Mouse (Mus musculus) heart, postnatal 25 days (tissue): ENCODE data around the gene Tardbp. TPM values are rescaled to one million over a fixed set of nuclear protein-coding genes. Genes with fewer than 3 reads are reported as not detected.

ENCODE experiments used
- DNase-seq: peaks from one replicate; pipeline ENCODE4 v3.0.0; 2022; ENCODE audit warnings: low spot score
- intact Hi-C: fragments of 180-260 bp; cut with DNase I; formaldehyde crosslinking; loops from one replicate; pipeline ENCODE4 v1.15.1; 2025
- total RNA-seq, 2 experiments: library from RNA; stranded (reverse); gene quantifications; 2 replicates each; pipeline ENCODE4 v1.2.3; 2021

Gene Tardbp
- total RNA-seq, 2 experiments from 2014 or later = 123 to 135 TPM

DNA sequence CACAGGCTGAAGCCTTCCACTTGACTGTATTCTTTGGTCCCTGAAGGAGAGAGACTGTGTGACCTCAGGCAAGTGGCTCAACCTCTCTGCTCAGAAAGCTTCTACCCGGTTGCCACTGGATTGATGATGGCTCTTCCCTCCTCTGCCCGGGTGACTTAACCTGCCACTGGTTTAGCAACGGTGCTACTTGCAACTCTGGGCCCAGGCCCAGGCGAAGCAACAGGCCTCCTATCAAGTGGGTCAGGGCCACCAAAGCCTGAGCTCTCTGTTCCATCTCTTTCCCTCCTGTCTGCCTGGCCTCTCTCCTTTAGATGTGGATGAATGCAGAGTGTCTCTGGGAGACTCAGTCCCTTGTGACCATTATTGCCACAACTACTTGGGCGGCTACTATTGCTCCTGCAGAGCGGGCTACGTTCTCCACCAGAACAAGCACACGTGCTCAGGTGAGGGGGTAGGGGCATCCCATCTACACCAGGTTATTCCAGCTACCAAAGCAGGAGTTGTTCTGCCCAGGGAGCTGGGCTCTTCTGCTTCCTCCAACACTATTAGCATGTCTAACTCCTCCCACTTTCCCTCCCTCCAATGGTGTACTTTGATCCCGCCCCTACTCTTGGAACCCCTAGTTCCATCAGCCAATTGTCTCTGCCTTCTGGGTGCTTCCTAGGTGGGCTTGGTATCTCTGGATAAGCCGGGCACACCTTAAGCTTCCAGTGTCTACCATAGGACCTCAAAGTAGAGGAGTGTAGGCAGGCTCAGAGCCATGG, 23.3 kb downstream of the Tardbp start:
- intact Hi-C loops = no loop called here
- no peak for DNase-seq

GRCm38 (mm10) chr4:148602357-148603120, 24.3 kb downstream of the Tardbp start, which contains the start of gene Masp2:
Gene Masp2, plus strand, starts transcription at chr4:148602554.
- intact Hi-C loops = no loop called here
- DNase-seq = no peak

- DNase-seq = no peak
Measured at GRCm38 (mm10) chr4:148601871-148602270, 24.9 kb downstream of the Tardbp start.

DNA sequence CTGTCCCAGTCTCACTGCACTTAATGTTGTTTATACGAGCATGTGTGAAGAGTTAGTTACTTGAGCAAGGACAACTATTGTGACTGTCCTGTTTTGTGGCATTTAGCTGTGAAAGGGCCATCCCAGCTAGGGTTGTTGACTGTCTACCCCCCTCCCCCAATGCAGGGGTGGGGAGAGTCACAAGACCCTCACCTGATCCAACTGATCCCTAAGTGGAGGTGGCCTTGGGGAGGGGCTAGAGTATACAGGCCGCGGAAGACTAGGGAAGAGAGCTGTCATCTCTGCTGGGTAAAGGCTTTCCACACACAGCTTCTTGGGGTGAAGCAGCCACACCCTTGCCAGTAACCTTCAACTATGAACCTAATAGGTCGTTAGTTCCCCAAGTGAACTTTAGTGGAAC, 26.5 kb downstream of the Tardbp start:
- DNase-seq = no peak
- intact Hi-C loops = no loop called here

More at GRCm38 (mm10) chr4:148601871-148602270, 24.9 kb downstream of the Tardbp start:
- intact Hi-C loops = no loop called here

GRCm38 (mm10) chr4:148598826-148599225, 28.0 kb downstream of the Tardbp start:
- DNase-seq = no peak
- intact Hi-C loops = no loop called here

GRCm38 (mm10) chr4:148596731-148597130, 30.1 kb downstream of the Tardbp start:
- DNase-seq = no peak
- intact Hi-C loops = no loop called here

DNA sequence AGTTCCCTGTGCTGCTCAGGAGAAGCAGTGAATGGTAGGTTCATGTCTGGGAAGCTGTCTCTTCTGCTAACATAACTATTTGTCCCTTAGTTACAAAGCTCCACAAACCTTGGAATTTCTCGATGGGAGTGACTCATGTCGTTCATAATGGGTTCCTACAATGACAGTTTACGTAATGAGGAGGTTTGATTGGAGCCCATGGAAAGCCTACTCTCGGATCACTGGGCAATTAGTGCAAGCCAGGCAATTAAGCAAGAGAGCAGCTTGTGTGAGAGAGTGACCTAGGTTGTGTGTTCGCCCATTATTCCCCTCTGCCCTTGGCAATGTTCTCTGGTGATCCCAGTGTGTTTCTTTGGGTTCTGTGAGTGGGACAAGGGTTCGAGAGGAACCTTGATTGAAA, 30.9 kb downstream of the Tardbp start:
- intact Hi-C loops = no loop called here
- DNase-seq = no peak

- intact Hi-C loops = no loop called here
- no peak for DNase-seq
Measured at GRCm38 (mm10) chr4:148593996-148594395, 32.8 kb downstream of the Tardbp start.

- intact Hi-C loops = loop anchor here (2.0 kb wide), 1 partner anchor 33 kb away; the partner anchor contains the start of gene Exosc10
- DNase-seq = no peak
Measured at GRCm38 (mm10) chr4:148591637-148592380, 35.0 kb downstream of the Tardbp start.

DNA sequence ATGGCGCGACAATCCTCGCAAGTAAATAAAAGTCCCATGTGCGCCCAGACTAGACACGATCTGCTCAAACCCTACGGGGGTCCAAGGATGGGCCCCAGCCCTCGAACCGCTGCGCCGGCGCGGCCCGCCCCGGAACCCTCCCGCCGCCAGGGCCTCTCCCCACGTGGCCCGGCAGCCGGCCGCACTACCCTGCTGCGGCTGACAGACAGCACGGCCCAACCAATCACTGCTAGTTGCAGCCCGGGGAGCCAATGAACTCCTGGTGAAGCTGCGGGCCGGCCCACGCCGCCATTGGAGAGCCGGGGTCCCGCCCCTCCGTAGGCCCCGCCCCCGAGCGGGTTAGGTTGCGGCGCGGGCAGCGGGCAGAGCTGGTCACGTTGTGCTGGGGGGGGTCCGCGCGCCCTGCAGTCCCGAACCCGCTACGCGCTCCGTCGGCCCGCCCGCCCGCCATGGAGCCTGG, 35.6 kb downstream of the Tardbp start, which contains the start of gene Srm:
Gene Srm, plus strand, starts transcription at position 333 of the 460 bp plus-strand sequence.
- intact Hi-C loops = loop anchor here (2.0 kb wide), 1 partner anchor 32 kb away; the partner anchor contains the start of gene Exosc10

GRCm38 (mm10) chr4:148590421-148591170, 36.2 kb downstream of the Tardbp start:
- no peak for DNase-seq
- intact Hi-C loops = loop anchor here (2.0 kb wide), 1 partner anchor 32 kb away; the partner anchor contains the start of gene Exosc10

More for the DNA sequence above, 35.6 kb downstream of the Tardbp start, which contains the start of gene Srm:
- DNase-seq = peak; percentile 98

GRCm38 (mm10) chr4:148589565-148589964, 37.3 kb downstream of the Tardbp start:
- no peak for DNase-seq
- intact Hi-C loops = no loop called here

DNA sequence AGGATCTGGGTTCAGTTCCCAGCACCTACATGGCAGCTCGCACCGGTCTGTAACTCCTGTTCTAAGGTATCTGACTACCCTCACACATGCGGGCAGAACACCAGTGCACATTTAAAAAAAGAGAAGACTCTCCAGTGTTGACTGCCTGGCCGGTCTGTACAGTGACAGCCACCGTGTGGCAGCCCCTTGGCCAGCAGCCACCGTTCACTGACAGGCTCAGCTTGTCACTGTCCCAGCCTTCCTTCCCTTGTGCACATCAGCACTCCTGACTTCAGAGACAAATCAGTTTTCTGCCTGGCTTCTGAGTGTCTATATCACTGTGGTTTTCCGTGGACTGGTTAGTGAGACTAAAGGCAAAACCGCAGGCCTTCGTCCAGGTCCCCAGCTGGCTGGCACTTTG, 38.0 kb downstream of the Tardbp start:
- intact Hi-C loops = no loop called here
- DNase-seq = no peak

DNA sequence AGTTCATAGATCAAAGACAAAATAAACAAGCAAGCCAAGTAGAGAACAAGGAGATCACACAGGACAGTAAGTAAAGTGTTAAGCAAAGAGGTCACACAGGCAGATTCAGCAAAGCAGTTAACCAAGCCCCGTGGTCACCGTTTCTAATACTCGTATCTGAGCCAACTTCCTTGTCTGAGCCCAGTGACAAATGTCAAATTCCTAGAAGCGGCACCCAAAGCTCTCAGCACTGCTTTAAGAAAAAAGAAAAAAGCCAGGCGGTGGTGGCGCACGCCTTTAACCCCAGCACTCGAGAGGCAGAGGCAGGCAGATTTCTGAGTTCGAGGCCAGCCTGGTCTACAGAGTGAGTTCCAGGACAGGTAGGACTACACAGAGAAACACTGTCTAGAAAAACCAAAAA, 40.2 kb downstream of the Tardbp start:
- DNase-seq = no peak
- intact Hi-C loops = no loop called here

DNA sequence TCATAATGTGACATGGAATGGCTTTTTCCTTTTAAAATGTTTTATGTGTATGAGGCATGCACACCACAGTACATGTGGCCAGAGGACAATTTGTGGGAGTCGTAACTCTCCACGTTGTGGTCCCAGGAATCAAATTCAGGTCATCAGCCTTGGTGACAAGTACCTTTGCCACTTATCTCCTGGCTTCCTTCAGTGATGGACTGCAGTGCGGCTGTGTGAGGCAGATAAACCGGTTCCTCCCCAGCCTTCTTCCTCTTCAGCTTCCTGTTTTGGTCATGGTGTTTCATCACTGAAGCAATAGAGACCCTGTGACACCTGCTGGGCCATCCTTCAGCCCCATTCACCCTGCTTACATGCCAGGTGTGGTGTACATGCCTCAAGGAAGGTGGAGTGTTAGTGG, 43.6 kb downstream of the Tardbp start:
- no peak for DNase-seq
- intact Hi-C loops = no loop called here

DNA sequence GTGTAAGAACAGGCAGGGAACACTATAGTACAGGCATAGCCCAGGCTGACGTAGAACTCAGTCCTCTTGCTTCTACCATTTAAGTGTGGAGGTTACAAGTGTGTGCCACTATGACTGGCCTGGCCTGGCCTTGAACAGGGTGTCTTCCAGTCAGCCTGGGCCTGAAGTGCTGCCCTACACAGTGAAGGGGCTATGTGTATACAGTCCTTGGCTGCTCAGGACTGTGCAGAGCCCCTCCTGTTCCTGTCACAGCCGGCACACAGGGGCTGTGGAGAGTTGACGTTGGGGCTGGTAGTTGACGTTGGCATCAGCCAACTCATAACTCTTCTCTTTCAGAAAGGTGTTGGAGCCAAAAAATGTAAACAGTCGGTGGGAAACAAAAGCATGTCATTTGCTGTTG, 45.4 kb downstream of the Tardbp start:
- intact Hi-C loops = no loop called here
- DNase-seq = no peak

- no peak for DNase-seq
- intact Hi-C loops = no loop called here
Measured at GRCm38 (mm10) chr4:148580765-148581164, 46.1 kb downstream of the Tardbp start.

- intact Hi-C loops = no loop called here
- DNase-seq = no peak
Measured at GRCm38 (mm10) chr4:148573222-148573621, 53.6 kb downstream of the Tardbp start.

DNA sequence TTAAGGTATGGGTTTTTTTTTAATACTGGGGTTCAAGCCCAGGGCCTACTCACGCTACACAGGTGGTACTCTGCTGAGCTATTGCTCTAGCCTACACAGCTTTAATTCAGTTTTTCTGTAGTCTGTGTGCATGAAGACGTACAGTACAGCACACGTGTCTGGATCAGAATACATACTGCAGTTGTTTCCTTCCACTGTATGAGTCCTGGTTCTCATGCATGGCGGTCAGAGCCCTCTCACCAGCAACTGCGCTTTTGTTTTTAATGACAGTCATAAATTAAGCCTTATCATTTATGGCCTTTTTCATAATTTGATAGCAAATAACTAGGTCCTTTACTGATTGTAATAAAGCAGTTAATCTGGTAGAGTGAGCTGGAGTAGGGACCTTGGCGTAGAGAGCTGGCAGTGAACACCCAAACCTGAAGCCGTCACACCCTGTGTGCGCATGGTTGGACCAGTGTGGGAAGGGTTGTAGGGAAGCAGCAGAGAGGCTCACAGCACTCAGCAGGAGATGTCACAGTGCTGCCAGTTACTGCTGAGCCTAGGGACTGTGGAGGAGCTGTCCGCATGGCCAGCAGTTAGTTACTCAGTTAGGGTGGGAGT, 56.0 kb downstream of the Tardbp start:
- no peak for DNase-seq
- intact Hi-C loops = no loop called here
